Mouse (Mus musculus): ENCODE data around the gene Kcnh4. TPM values are rescaled to one million over a fixed set of nuclear protein-coding genes. Genes with fewer than 3 reads are reported as not detected.
"Not testable (repeated sequence)": the region's sequence is repeated elsewhere in the genome, so short reads cannot be mapped to it uniquely, and the experiment has no call there.

Kcnh4 gene
- polyA plus RNA-seq, 1 experiment from 2014 or later = 0.64 TPM

GRCm38 (mm10) chr11:100790644-100791043, 30.9 kb upstream of the Kcnh4 start:
- H3K4me3 ChIP-seq (ENCODE audit: low read depth, low read length); ATAC-seq (ENCODE audit: low read depth); H3K27me3 ChIP-seq (replicated peaks; ENCODE audit: control insufficient read depth, insufficient read depth, low read length); H3K4me2 ChIP-seq (ENCODE audit: low read depth, low read length); H3K9me3 ChIP-seq (ENCODE audit: control insufficient read depth, low read length); H3K9ac ChIP-seq (ENCODE audit: low read depth, low read length); H3K4me1 ChIP-seq (ENCODE audit: control insufficient read depth, insufficient read depth, low read length): not testable (repeated sequence)
- DNase-seq (ENCODE audit: low spot score) = peak; percentile 21
- peaks cover 49% of the 10 kb centered on the region for H3K36me3 ChIP-seq (ENCODE audit: control insufficient read depth, insufficient read depth, low read length)
- WGBS = 75% methylated on average over 9 of the region's 9 CpGs
- peak overlapping the region; percentile 54 for H3K27ac ChIP-seq (replicated peaks; ENCODE audit: low read depth, low read length)

GRCm38 (mm10) chr11:100789702-100790101, 30.0 kb upstream of the Kcnh4 start:
- peaks cover 54% of the 10 kb centered on the region for H3K36me3 ChIP-seq (ENCODE audit: control insufficient read depth, insufficient read depth, low read length)
- WGBS = 50% methylated on average over 3 of the region's 3 CpGs

GRCm38 (mm10) chr11:100785774-100786173, 26.0 kb upstream of the Kcnh4 start:
- no peak for DNase-seq (ENCODE audit: low spot score)
- WGBS = 85% methylated on average over 2 of the region's 2 CpGs
- no peak overlapping the region for H3K27ac ChIP-seq (replicated peaks; ENCODE audit: low read depth, low read length)

More at GRCm38 (mm10) chr11:100789702-100790101, 30.0 kb upstream of the Kcnh4 start:
- no peaks in the 10 kb centered on the region for H3K9me3 ChIP-seq (ENCODE audit: control insufficient read depth, low read length)
- no peaks in the 10 kb centered on the region for H3K4me1 ChIP-seq (ENCODE audit: control insufficient read depth, insufficient read depth, low read length)
- H3K4me2 ChIP-seq (ENCODE audit: low read depth, low read length) = no peak overlapping the region
- no peak overlapping the region for H3K9ac ChIP-seq (ENCODE audit: low read depth, low read length)
- ATAC-seq (ENCODE audit: low read depth) (no peak), DNase-seq (ENCODE audit: low spot score) (peak; percentile 53)
- H3K4me3 ChIP-seq (ENCODE audit: low read depth, low read length) = no peak overlapping the region
- H3K27me3 ChIP-seq (replicated peaks; ENCODE audit: control insufficient read depth, insufficient read depth, low read length) = no peaks in the 10 kb centered on the region
- peak overlapping the region; percentile 54 for H3K27ac ChIP-seq (replicated peaks; ENCODE audit: low read depth, low read length)

GRCm38 (mm10) chr11:100784286-100784685, 24.5 kb upstream of the Kcnh4 start:
- peaks cover 63% of the 10 kb centered on the region for H3K36me3 ChIP-seq (ENCODE audit: control insufficient read depth, insufficient read depth, low read length)
- DNase-seq (ENCODE audit: low spot score) = no peak
- no peaks in the 10 kb centered on the region for H3K4me1 ChIP-seq (ENCODE audit: control insufficient read depth, insufficient read depth, low read length)
- no peak overlapping the region for H3K27ac ChIP-seq (replicated peaks; ENCODE audit: low read depth, low read length)
- H3K9me3 ChIP-seq (ENCODE audit: control insufficient read depth, low read length) = no peaks in the 10 kb centered on the region
- H3K4me2 ChIP-seq (ENCODE audit: low read depth, low read length) = no peak overlapping the region
- WGBS = 83% methylated on average over 8 of the region's 8 CpGs
- no peak overlapping the region for H3K9ac ChIP-seq (ENCODE audit: low read depth, low read length)
- no peak for ATAC-seq (ENCODE audit: low read depth)
- H3K27me3 ChIP-seq (replicated peaks; ENCODE audit: control insufficient read depth, insufficient read depth, low read length) = no peaks in the 10 kb centered on the region
- H3K4me3 ChIP-seq (ENCODE audit: low read depth, low read length) = no peak overlapping the region

More at GRCm38 (mm10) chr11:100785774-100786173, 26.0 kb upstream of the Kcnh4 start:
- Histone ChIP-seq H3K9ac (ENCODE audit: low read depth, low read length) (no peak overlapping the region), H3K9me3 (ENCODE audit: control insufficient read depth, low read length) (no peaks in the 10 kb centered on the region), H3K4me2 (ENCODE audit: low read depth, low read length) (no peak overlapping the region), H3K27me3 (replicated peaks; ENCODE audit: control insufficient read depth, insufficient read depth, low read length) (no peaks in the 10 kb centered on the region), H3K36me3 (ENCODE audit: control insufficient read depth, insufficient read depth, low read length) (peaks cover 64% of the 10 kb centered on the region), H3K4me3 (ENCODE audit: low read depth, low read length) (no peak overlapping the region), H3K4me1 (ENCODE audit: control insufficient read depth, insufficient read depth, low read length) (no peaks in the 10 kb centered on the region)
- ATAC-seq (ENCODE audit: low read depth) = no peak

- Histone ChIP-seq H3K27me3 (replicated peaks; ENCODE audit: control insufficient read depth, insufficient read depth, low read length) (no peaks in the 10 kb centered on the region), H3K4me2 (ENCODE audit: low read depth, low read length) (no peak overlapping the region)
Measured at GRCm38 (mm10) chr11:100782568-100782967, 22.8 kb upstream of the Kcnh4 start.

GRCm38 (mm10) chr11:100781763-100782475, 22.2 kb upstream of the Kcnh4 start:
- H3K9ac ChIP-seq (ENCODE audit: low read depth, low read length) = no peak overlapping the region
- no peaks in the 10 kb centered on the region for H3K27me3 ChIP-seq (replicated peaks; ENCODE audit: control insufficient read depth, insufficient read depth, low read length)
- peaks cover 50% of the 10 kb centered on the region for H3K36me3 ChIP-seq (ENCODE audit: control insufficient read depth, insufficient read depth, low read length)
- no peak overlapping the region for H3K27ac ChIP-seq (replicated peaks; ENCODE audit: low read depth, low read length)
- ATAC-seq (ENCODE audit: low read depth) (no peak), DNase-seq (ENCODE audit: low spot score) (no peak)
- 84% methylated on average over 15 of the region's 15 CpGs for WGBS
- no peak overlapping the region for H3K4me2 ChIP-seq (ENCODE audit: low read depth, low read length)
- no peak overlapping the region for H3K4me3 ChIP-seq (ENCODE audit: low read depth, low read length)
- H3K9me3 ChIP-seq (ENCODE audit: control insufficient read depth, low read length) = no peaks in the 10 kb centered on the region
- H3K4me1 ChIP-seq (ENCODE audit: control insufficient read depth, insufficient read depth, low read length) = no peaks in the 10 kb centered on the region

More at GRCm38 (mm10) chr11:100782568-100782967, 22.8 kb upstream of the Kcnh4 start:
- H3K9me3 ChIP-seq (ENCODE audit: control insufficient read depth, low read length) = no peaks in the 10 kb centered on the region
- H3K4me1 ChIP-seq (ENCODE audit: control insufficient read depth, insufficient read depth, low read length) = no peaks in the 10 kb centered on the region
- no peak overlapping the region for H3K9ac ChIP-seq (ENCODE audit: low read depth, low read length)
- peaks cover 54% of the 10 kb centered on the region for H3K36me3 ChIP-seq (ENCODE audit: control insufficient read depth, insufficient read depth, low read length)
- WGBS = 88% methylated on average over 13 of the region's 13 CpGs
- DNase-seq (ENCODE audit: low spot score) = no peak
- no peak overlapping the region for H3K27ac ChIP-seq (replicated peaks; ENCODE audit: low read depth, low read length)
- no peak overlapping the region for H3K4me3 ChIP-seq (ENCODE audit: low read depth, low read length)
- no peak for ATAC-seq (ENCODE audit: low read depth)

GRCm38 (mm10) chr11:100780247-100780646, 20.5 kb upstream of the Kcnh4 start:
- Histone ChIP-seq H3K36me3 (ENCODE audit: control insufficient read depth, insufficient read depth, low read length) (peaks cover 37% of the 10 kb centered on the region), H3K27ac (replicated peaks; ENCODE audit: low read depth, low read length) (no peak overlapping the region), H3K4me3 (ENCODE audit: low read depth, low read length) (no peak overlapping the region), H3K27me3 (replicated peaks; ENCODE audit: control insufficient read depth, insufficient read depth, low read length) (no peaks in the 10 kb centered on the region), H3K4me1 (ENCODE audit: control insufficient read depth, insufficient read depth, low read length) (no peaks in the 10 kb centered on the region), H3K9ac (ENCODE audit: low read depth, low read length) (no peak overlapping the region), H3K9me3 (ENCODE audit: control insufficient read depth, low read length) (no peaks in the 10 kb centered on the region), H3K4me2 (ENCODE audit: low read depth, low read length) (no peak overlapping the region)
- DNase-seq (ENCODE audit: low spot score) (no peak), ATAC-seq (ENCODE audit: low read depth) (no peak)
- 70% methylated on average over 8 of the region's 8 CpGs for WGBS

GRCm38 (mm10) chr11:100778069-100778468, 18.3 kb upstream of the Kcnh4 start:
- WGBS = 76% methylated on average over 3 of the region's 3 CpGs
- peaks cover 26% of the 10 kb centered on the region for H3K36me3 ChIP-seq (ENCODE audit: control insufficient read depth, insufficient read depth, low read length)
- ATAC-seq (ENCODE audit: low read depth) = no peak
- no peak overlapping the region for H3K4me3 ChIP-seq (ENCODE audit: low read depth, low read length)
- H3K9me3 ChIP-seq (ENCODE audit: control insufficient read depth, low read length) = no peaks in the 10 kb centered on the region
- no peak overlapping the region for H3K4me2 ChIP-seq (ENCODE audit: low read depth, low read length)
- no peak overlapping the region for H3K27ac ChIP-seq (replicated peaks; ENCODE audit: low read depth, low read length)
- H3K9ac ChIP-seq (ENCODE audit: low read depth, low read length) = no peak overlapping the region
- no peaks in the 10 kb centered on the region for H3K4me1 ChIP-seq (ENCODE audit: control insufficient read depth, insufficient read depth, low read length)
- DNase-seq (ENCODE audit: low spot score) = no peak
- no peaks in the 10 kb centered on the region for H3K27me3 ChIP-seq (replicated peaks; ENCODE audit: control insufficient read depth, insufficient read depth, low read length)

- no peaks in the 10 kb centered on the region for H3K27me3 ChIP-seq (replicated peaks; ENCODE audit: control insufficient read depth, insufficient read depth, low read length)
- H3K9ac ChIP-seq (ENCODE audit: low read depth, low read length) = no peak overlapping the region
- H3K4me3 ChIP-seq (ENCODE audit: low read depth, low read length) = no peak overlapping the region
- 70% methylated on average over 10 of the region's 10 CpGs for WGBS
- H3K4me1 ChIP-seq (ENCODE audit: control insufficient read depth, insufficient read depth, low read length) = no peaks in the 10 kb centered on the region
- ATAC-seq (ENCODE audit: low read depth) = no peak
- H3K4me2 ChIP-seq (ENCODE audit: low read depth, low read length) = no peak overlapping the region
- no peaks in the 10 kb centered on the region for H3K9me3 ChIP-seq (ENCODE audit: control insufficient read depth, low read length)
- DNase-seq (ENCODE audit: low spot score) = no peak
- peaks cover 6% of the 10 kb centered on the region; the same call in 1 of the 2 replicates for H3K36me3 ChIP-seq (ENCODE audit: control insufficient read depth, insufficient read depth, low read length)
- no peak overlapping the region for H3K27ac ChIP-seq (replicated peaks; ENCODE audit: low read depth, low read length)
Measured at GRCm38 (mm10) chr11:100775921-100776320, 16.2 kb upstream of the Kcnh4 start.
